Mouse (Mus musculus) limb, embryonic 11.5 days (tissue): ENCODE results near the gene Tmem132c. TPM values are rescaled to one million over a fixed set of nuclear protein-coding genes. Genes with fewer than 3 reads are reported as not detected.

Experiments
- ATAC-seq: fragments of 200-750 bp; cut with Nextera tagmentation; 2 replicates; pipeline ENCODE4 v1.8.0; 2017; ENCODE audit warnings: low read depth; ENCODE audit not compliant: insufficient number of reproducible peaks, low FRiP score, low TSS enrichment
- DNase-seq: peaks from one replicate; pipeline ENCODE4 v3.0.0-alpha.2; 2015; ENCODE audit warnings: low spot score
- H3K27ac ChIP-seq: fragments of 300-500 bp; sonication (generic); replicated peaks from 2 replicates; pipeline ENCODE4 v1.5.1; 2014; ENCODE audit warnings: low read depth, mild to moderate bottlenecking, low read length
- H3K27me3 ChIP-seq: fragments of 300-500 bp; sonication (generic); 2 replicates; pipeline ENCODE4 v1.6.1; 2014; ENCODE audit warnings: mild to moderate bottlenecking, low read length, mixed read lengths; ENCODE audit not compliant: control insufficient read depth, insufficient read depth
- H3K36me3 ChIP-seq: fragments of 300-500 bp; sonication (generic); 2 replicates; pipeline ENCODE4 v1.6.1; 2014; ENCODE audit warnings: mild to moderate bottlenecking, low read length, moderate library complexity, mixed read lengths; ENCODE audit not compliant: control insufficient read depth, insufficient read depth
- H3K4me1 ChIP-seq: fragments of 300-500 bp; sonication (generic); 2 replicates; pipeline ENCODE4 v1.6.1; 2014; ENCODE audit warnings: low read length, mixed read lengths; ENCODE audit not compliant: control insufficient read depth, insufficient read depth
- H3K4me2 ChIP-seq: fragments of 300-500 bp; sonication (generic); 2 replicates; pipeline ENCODE4 v1.6.1; 2014; ENCODE audit warnings: low read depth, mild to moderate bottlenecking, moderate library complexity; ENCODE audit not compliant: severe bottlenecking
- H3K4me3 ChIP-seq: fragments of 300-500 bp; sonication (generic); 2 replicates; pipeline ENCODE4 v1.5.1; 2014; ENCODE audit warnings: low read depth, low read length
- H3K9ac ChIP-seq: fragments of 300-500 bp; sonication (generic); 2 replicates; pipeline ENCODE4 v1.6.1; 2014; ENCODE audit warnings: mild to moderate bottlenecking, low read length
- H3K9me3 ChIP-seq: fragments of 300-500 bp; sonication (generic); 2 replicates; pipeline ENCODE4 v1.6.1; 2016; ENCODE audit warnings: low read length; ENCODE audit not compliant: control insufficient read depth
- WGBS: fragments of 180-500 bp; shearing (Covaris S2); extraction: QIAGEN DNeasy Blood & Tissue Kit; methylation state at CpG from one replicate; pipeline ENCODE4 v1.1.7; 2014; 5-methylcytosine and 5-hydroxymethylcytosine counted together
- polyA plus RNA-seq: library from polyadenylated mRNA; unstranded; fragments of >200 nt; fragmentation: Nextera tagmentation; extraction: Ambion mirVana; gene quantifications from 2 replicates; pipeline ENCODE4 v1.2.1, GENCODE M21; 2014

Gene Tmem132c
- polyA plus RNA-seq, 1 experiment from 2014 or later = 34.6 TPM

DNA sequence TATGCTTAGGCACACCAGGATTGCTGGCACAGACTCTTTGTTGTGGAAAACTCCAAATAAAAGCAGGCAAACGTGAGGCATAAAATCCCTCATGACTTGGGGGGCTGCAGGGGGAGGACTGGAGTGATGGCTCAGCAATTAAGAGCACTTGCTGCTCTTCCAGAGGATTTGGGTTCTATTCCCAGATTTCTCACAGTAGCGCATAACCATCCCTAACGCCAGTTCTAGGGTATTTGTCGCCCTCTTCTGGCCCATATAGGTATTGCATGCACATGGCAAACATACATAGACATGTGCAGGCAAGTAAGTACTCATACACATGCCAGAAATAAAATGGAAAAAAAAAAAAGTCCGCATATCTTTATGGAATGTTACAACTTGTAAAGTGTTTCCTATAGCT is 239.8 kb downstream of the Tmem132c start:
- no peaks in the 10 kb centered on the region for H3K36me3 ChIP-seq
- peaks cover 13% of the 10 kb centered on the region; the same call in 1 of the 2 replicates for H3K4me1 ChIP-seq
- ATAC-seq = no peak
- H3K9me3 ChIP-seq = no peaks in the 10 kb centered on the region
- H3K27me3 ChIP-seq = no peaks in the 10 kb centered on the region
- no peak overlapping the region for H3K4me2 ChIP-seq
- H3K4me3 ChIP-seq = no peak overlapping the region
- H3K27ac ChIP-seq = no peak overlapping the region
- no peak overlapping the region for H3K9ac ChIP-seq
- DNase-seq = peak; percentile 81
- 34% methylated on average over 5 of the region's 5 CpGs for WGBS

DNA sequence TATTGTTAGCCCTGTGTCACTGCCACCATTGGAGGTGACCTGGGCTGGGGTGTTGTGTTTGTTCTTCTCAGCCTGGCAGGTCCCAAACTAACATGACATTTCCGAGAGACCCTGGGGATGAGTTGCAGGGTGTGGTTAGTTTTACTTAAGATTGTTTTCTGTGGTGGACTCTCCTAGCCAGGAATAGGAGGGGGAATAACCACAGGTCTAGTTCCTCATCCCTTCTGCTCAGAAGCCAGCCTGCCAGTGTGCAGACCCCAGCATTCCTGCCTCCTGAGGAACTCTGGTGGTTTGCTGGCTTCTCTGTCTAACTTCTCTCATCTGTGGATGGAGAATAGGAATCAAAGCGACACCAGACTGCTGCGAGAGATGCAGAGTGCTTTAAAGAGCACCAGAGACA is 240.7 kb downstream of the Tmem132c start:
- no peaks in the 10 kb centered on the region for H3K9me3 ChIP-seq
- H3K4me1 ChIP-seq = peaks cover 13% of the 10 kb centered on the region; the same call in 1 of the 2 replicates
- H3K27ac ChIP-seq = no peak overlapping the region
- no peak overlapping the region for H3K4me2 ChIP-seq
- H3K36me3 ChIP-seq = no peaks in the 10 kb centered on the region
- ATAC-seq = no peak
- H3K27me3 ChIP-seq = no peaks in the 10 kb centered on the region
- H3K9ac ChIP-seq = no peak overlapping the region
- no peak overlapping the region for H3K4me3 ChIP-seq
- no peak for DNase-seq
- WGBS = 85% methylated on average over 3 of the region's 3 CpGs

DNA sequence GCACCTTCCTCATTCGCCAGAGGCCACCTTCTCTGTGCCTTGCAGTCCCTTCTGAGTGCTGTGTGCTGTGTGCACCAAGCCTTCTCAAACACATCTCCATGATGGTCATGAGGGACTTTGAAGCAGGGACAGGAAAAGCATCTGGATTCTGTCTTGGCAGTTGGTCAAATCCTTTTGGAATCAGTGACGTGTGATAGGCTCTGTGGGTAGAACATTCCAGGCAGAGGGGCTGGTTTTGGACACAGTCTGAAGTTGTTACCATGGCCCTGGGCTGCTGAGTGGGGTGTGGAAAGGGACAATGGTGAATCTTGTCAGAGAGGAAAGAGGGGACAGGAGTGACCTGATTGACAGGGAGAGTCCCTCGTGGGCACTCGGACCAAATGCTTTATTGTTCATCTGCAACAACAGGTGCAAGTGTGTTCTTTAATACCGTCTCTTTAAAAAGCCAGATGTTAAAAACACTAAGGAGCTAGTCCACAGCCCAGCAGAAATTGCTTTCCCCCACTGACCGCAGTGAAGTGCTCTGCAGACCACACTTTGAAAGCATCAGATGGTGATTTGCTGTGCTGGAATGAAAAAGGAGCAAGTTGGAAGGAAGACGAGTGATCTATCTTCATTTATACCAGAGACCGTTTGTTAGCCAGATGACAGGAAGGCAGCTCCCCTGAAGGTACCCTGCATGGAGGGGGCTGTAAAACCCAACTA is 242.5 kb downstream of the Tmem132c start:
- Histone ChIP-seq H3K36me3 (no peaks in the 10 kb centered on the region), H3K27me3 (no peaks in the 10 kb centered on the region), H3K9ac (no peak overlapping the region), H3K4me2 (peak overlapping the region; percentile 18; the same call in 1 of the 2 replicates), H3K27ac (peak overlapping the region; percentile 21; the same call in 1 of the 2 replicates), H3K9me3 (no peaks in the 10 kb centered on the region), H3K4me3 (no peak overlapping the region), H3K4me1 (peaks cover 13% of the 10 kb centered on the region; the same call in 1 of the 2 replicates)
- no peak for ATAC-seq
- WGBS = 12% methylated on average over 8 of the region's 8 CpGs
- DNase-seq = peak; percentile 32

DNA sequence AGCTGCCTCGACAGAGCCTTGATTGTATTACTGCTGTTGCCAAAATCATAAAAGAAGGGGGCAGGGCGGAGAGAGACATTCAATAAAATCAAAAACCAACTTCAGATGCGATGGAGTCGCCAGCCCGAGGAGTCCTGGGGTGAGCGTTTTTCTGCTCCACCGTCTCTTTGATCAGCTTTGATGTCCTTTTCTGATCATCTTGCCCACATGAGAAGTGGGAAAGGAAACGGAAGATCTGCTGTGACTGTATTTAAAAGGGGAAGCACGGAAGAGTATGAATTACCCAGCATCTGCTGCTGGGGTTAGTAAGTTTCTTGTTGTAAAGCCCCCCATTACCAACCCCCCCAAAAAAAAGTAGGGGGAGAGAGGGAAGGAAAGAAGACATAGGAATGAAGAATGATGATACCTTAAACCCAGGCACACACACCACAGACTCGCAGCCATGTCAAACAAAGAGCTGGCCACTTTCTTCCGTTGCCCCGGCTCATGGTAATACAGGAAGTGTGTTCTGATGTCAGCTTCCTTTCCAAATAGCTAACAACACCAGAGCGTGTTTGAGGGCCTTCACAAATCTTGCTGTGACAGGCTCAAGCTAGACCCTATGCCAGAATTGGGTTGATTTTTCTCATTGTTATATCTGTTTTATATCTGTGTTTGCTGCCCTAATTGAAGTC is 243.3 kb downstream of the Tmem132c start:
- H3K4me2 ChIP-seq = peak overlapping the region; percentile 18; the same call in 1 of the 2 replicates

DNA sequence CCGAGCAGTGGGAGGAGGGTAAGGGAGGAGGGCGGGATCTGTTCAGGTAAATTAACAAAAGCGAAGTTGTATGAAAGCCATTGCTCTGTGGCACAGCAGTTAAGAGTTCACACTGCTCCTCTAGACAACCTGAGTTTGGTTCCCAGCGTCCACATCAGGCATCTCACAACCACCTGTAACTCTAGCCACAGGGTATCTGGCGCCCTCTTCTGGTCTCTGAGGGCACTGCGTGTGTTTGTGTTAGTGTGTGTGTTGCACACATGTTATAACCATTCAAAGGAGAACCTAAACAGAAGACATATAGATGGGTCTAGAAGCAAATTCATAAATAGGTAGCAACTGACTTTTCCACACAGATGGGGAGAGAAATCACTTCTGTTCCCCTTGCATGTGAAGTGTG is 245.6 kb downstream of the Tmem132c start:
- Histone ChIP-seq H3K4me3 (no peak overlapping the region), H3K9me3 (no peaks in the 10 kb centered on the region), H3K9ac (no peak overlapping the region), H3K4me1 (peaks cover 13% of the 10 kb centered on the region; the same call in 1 of the 2 replicates), H3K4me2 (no peak overlapping the region), H3K36me3 (no peaks in the 10 kb centered on the region), H3K27ac (no peak overlapping the region), H3K27me3 (no peaks in the 10 kb centered on the region)
- WGBS = 88% methylated on average over 6 of the region's 6 CpGs
- ATAC-seq = no peak
- DNase-seq = no peak

More for the DNA sequence above, 243.3 kb downstream of the Tmem132c start:
- peaks cover 13% of the 10 kb centered on the region; the same call in 1 of the 2 replicates for H3K4me1 ChIP-seq
- no peaks in the 10 kb centered on the region for H3K36me3 ChIP-seq
- H3K27me3 ChIP-seq = no peaks in the 10 kb centered on the region
- peak; percentile 44 for DNase-seq
- H3K4me3 ChIP-seq = no peak overlapping the region
- H3K9me3 ChIP-seq = no peaks in the 10 kb centered on the region
- 17% methylated on average over 13 of the region's 13 CpGs for WGBS
- H3K27ac ChIP-seq = peak overlapping the region; percentile 22; the same call in 1 of the 2 replicates
- no peak for ATAC-seq
- H3K9ac ChIP-seq = no peak overlapping the region

DNA sequence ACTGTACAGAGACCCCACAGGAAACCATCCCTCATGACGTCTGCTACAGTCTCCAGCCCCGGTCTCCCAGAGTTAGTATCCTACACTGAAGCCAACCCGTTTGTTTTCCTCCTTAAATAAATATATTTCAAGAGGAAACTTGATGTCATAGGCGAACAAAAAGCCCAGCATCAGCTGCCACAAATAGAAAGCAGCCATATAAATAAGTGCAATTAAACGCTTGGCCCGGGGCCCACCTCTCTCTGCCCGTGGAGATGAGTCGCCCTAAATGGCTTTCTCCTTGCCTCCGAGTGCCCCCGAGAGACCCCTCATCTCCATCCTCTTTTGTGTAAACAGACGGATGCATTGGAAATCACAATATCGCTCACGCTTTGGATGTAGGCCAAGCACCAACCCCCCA is 247.1 kb downstream of the Tmem132c start:
- no peak overlapping the region for H3K4me2 ChIP-seq
- H3K9me3 ChIP-seq = no peaks in the 10 kb centered on the region
- ATAC-seq (no peak), DNase-seq (no peak)
- no peak overlapping the region for H3K4me3 ChIP-seq
- H3K36me3 ChIP-seq = no peaks in the 10 kb centered on the region
- 93% methylated on average over 13 of the region's 13 CpGs for WGBS
- H3K27me3 ChIP-seq = no peaks in the 10 kb centered on the region
- no peak overlapping the region for H3K9ac ChIP-seq
- no peak overlapping the region for H3K27ac ChIP-seq
- peaks cover 13% of the 10 kb centered on the region; the same call in 1 of the 2 replicates for H3K4me1 ChIP-seq

DNA sequence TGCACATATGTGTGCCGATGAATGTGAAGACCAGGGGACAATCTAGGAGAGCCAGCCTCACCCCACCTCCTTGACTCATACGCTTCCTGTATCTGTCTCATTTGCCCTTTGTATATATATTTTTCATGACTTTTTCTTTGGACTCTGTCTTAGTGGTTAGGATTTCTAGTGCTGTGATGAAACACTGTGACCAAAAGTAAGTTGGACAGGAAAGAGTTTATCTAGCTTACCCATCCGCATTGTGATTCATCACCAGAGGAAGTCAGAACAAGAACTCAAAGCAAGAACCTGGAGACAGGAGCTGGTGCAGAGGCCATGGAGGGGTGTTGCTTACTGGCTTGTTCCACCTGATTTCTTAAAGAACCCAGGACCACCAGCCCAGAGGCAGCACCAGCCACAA is 250.1 kb downstream of the Tmem132c start:
- Histone ChIP-seq H3K27me3 (no peaks in the 10 kb centered on the region), H3K4me1 (no peaks in the 10 kb centered on the region), H3K9me3 (no peaks in the 10 kb centered on the region), H3K9ac (no peak overlapping the region), H3K4me2 (no peak overlapping the region), H3K27ac (no peak overlapping the region), H3K4me3 (no peak overlapping the region), H3K36me3 (no peaks in the 10 kb centered on the region)
- no peak for DNase-seq
- WGBS = 93% methylated on average over 3 of the region's 3 CpGs
- no peak for ATAC-seq

DNA sequence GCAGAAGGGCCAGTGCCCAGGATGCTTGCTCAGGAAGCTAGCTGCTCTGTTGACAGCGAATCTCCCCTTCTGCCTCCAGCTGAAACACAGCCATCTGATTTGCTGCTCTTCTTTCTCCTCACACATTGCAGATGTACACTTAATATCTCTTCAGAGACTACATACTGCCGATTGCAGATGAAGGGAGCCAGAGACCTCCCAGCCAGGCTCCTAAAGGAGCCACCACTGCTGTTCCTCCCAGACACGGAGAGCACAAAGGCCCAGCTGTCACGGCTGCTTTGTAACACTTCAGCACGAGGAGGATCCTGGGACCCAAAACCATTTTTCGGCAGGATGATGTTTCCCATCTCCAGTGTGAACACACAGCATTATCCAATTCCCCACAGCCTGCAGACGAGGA is 255.3 kb downstream of the Tmem132c start:
- Histone ChIP-seq H3K27ac (no peak overlapping the region), H3K4me3 (no peak overlapping the region), H3K27me3 (no peaks in the 10 kb centered on the region), H3K9me3 (no peaks in the 10 kb centered on the region), H3K9ac (no peak overlapping the region), H3K4me2 (no peak overlapping the region), H3K4me1 (no peaks in the 10 kb centered on the region), H3K36me3 (no peaks in the 10 kb centered on the region)
- WGBS = 77% methylated on average over 7 of the region's 7 CpGs
- DNase-seq = no peak
- no peak for ATAC-seq
